Mouse (Mus musculus) neural tube, embryonic 14.5 days (tissue): ENCODE results near the gene Vat1. TPM values are rescaled to one million over a fixed set of nuclear protein-coding genes. Genes with fewer than 3 reads are reported as not detected.

Source experiments
- ATAC-seq: fragments of 200-750 bp; cut with Nextera tagmentation; 2 replicates; pipeline ENCODE4 v1.8.0; 2017; ENCODE audit warnings: low read depth, mild to moderate bottlenecking, moderate TSS enrichment, moderate library complexity
- H3K27ac ChIP-seq: fragments of 300-500 bp; sonication (generic); 2 replicates; pipeline ENCODE4 v1.5.1; 2014; ENCODE audit warnings: low read depth, mild to moderate bottlenecking, control low read depth, low read length, moderate library complexity, mixed read lengths
- H3K27me3 ChIP-seq: fragments of 300-500 bp; sonication (generic); 2 replicates; pipeline ENCODE4 v1.6.1; 2014; ENCODE audit warnings: low read length; ENCODE audit not compliant: control insufficient read depth, insufficient read depth
- H3K36me3 ChIP-seq: fragments of 300-500 bp; sonication (generic); 2 replicates; pipeline ENCODE4 v1.6.1; 2014; ENCODE audit warnings: low read length, mixed read lengths; ENCODE audit not compliant: control insufficient read depth, insufficient read depth
- H3K4me1 ChIP-seq: fragments of 300-500 bp; sonication (generic); 2 replicates; pipeline ENCODE4 v1.6.1; 2014; ENCODE audit warnings: low read length; ENCODE audit not compliant: control insufficient read depth, insufficient read depth
- H3K4me2 ChIP-seq: fragments of 300-500 bp; sonication (generic); 2 replicates; pipeline ENCODE4 v1.6.1; 2014; ENCODE audit warnings: mild to moderate bottlenecking, low read depth, low read length, control low read depth
- H3K4me3 ChIP-seq: fragments of 300-500 bp; sonication (generic); 2 replicates; pipeline ENCODE4 v1.5.1; 2014; ENCODE audit warnings: low read depth, low read length, control low read depth, mixed read lengths
- H3K9ac ChIP-seq: fragments of 300-500 bp; sonication (generic); replicated peaks from 2 replicates; pipeline ENCODE4 v1.6.1; 2014; ENCODE audit warnings: low read depth, mild to moderate bottlenecking, control low read depth, low read length, mixed read lengths
- H3K9me3 ChIP-seq: fragments of 300-500 bp; sonication (generic); 2 replicates; pipeline ENCODE4 v1.6.1; 2016; ENCODE audit warnings: low read length; ENCODE audit not compliant: control insufficient read depth
- WGBS: fragments of 180-500 bp; shearing (Covaris S2); extraction: QIAGEN DNeasy Blood & Tissue Kit; methylation state at CpG from one replicate; pipeline ENCODE4 v1.1.7; 2014; 5-methylcytosine and 5-hydroxymethylcytosine counted together
- polyA plus RNA-seq: library from polyadenylated mRNA; unstranded; fragments of >200 nt; fragmentation: Nextera tagmentation; extraction: Ambion mirVana; gene quantifications from 2 replicates; pipeline ENCODE4 v1.2.1, GENCODE M21; 2014

The Vat1 gene
- polyA plus RNA-seq, 1 experiment from 2014 or later = 90.8 TPM

DNA sequence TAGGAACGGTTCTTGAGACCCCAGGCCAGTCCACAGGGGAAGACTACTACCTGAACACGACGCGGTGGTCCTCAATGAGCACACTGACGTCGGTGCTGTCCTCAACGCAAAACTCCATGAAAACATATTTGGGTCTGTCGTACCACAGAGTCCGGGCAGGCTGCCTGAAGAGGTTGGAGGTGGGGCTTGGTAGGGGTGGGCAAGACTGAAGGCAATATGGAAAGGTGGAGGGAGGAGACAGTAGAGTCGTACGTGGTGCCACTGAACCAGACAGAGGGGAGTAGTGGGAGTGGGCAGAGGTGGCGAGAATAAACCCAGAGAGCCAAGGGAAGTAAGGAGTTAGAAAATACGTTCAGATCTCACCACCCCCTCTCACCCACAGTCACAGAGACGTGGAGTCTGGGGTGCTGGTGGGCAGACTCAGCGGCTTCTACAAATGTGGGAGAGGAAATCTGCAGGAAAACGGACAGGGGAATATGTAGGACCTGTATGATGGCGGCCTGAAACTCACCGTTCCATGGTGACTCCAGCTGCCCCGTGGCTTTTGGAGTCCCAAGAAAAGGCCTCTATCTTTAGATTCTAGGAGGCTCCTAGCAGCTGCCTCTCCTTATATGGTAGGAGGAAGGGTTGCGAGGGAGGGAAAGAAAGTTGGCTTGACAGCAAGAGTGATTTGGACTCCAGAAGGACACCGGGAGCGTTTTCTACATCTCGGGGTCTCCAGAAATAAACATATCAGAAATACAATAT is 41.8 kb downstream of the Vat1 start, which contains the start of gene Gm27029:
Gm27029 (minus strand) TSS at position 692 of the 747 bp plus-strand sequence.
- peak; percentile 36; the same call in 1 of the 2 replicates for ATAC-seq
- Histone ChIP-seq H3K4me1 (peaks cover 22% of the 10 kb centered on the region; the same call in 1 of the 2 replicates), H3K4me2 (peak within 1 kb of the TSS; percentile 82), H3K9ac (peak within 1 kb of the TSS; percentile 71), H3K27me3 (no peaks in the 10 kb centered on the region), H3K9me3 (no peaks in the 10 kb centered on the region), H3K27ac (peak within 1 kb of the TSS; percentile 81), H3K36me3 (0 out of 2 replicates have a peak, but pooled peaks cover under 1% of the 10 kb centered on the region), H3K4me3 (peak within 1 kb of the TSS; percentile 87)
- 8% methylated on average over 23 of the region's 23 CpGs for WGBS

DNA sequence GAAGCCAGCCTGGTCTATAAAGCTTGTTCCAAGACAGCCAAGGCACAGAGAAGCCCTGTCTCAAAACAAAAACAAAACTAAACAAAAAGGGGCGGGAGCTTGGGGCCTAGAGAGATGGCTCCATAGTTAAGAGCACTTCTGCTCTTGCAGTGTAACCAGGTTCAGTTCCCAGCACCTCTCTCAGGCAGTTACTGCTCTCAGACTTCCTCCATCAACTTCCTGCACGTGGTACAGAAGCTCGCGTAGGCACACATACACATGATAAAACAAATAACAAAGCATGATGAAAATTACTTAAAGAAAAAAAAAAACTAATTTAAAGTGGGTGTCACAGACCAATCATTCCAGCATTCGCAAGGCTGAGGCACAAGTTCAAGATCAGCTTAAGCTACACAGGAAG is 45.9 kb downstream of the Vat1 start:
- Histone ChIP-seq H3K9me3 (no peaks in the 10 kb centered on the region), H3K36me3 (no peaks in the 10 kb centered on the region), H3K9ac (no peak overlapping the region), H3K27me3 (no peaks in the 10 kb centered on the region), H3K4me1 (peaks cover 12% of the 10 kb centered on the region; the same call in 1 of the 2 replicates), H3K4me3 (no peak overlapping the region), H3K27ac (no peak overlapping the region), H3K4me2 (no peak overlapping the region)
- 89% methylated on average over 5 of the region's 5 CpGs for WGBS
- ATAC-seq = no peak

DNA sequence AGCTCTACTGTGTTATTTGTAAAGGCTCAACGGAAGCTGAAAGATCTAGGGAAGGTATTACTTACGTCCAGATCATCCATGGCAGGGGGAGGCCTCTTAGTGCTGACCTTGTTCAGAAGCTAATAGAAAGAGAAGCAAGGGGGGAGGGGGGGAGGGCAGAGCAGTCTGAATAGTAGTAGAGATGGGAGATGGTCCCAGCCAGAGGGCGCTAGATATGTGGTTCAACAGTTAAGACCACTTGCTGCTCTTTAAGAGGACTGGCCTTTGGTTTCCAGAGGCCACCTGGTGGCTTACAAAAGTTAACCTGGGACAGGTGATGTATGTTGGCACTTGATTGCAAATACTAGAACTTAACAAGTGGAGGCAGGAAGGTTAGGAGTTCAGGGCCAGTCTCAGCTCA is 46.4 kb downstream of the Vat1 start:
- H3K4me1 ChIP-seq = peaks cover 12% of the 10 kb centered on the region; the same call in 1 of the 2 replicates
- H3K27ac ChIP-seq = no peak overlapping the region
- H3K4me3 ChIP-seq = no peak overlapping the region
- H3K9me3 ChIP-seq = no peaks in the 10 kb centered on the region
- no peak overlapping the region for H3K9ac ChIP-seq
- 49% methylated on average over 3 of the region's 3 CpGs for WGBS
- no peaks in the 10 kb centered on the region for H3K36me3 ChIP-seq
- H3K27me3 ChIP-seq = no peaks in the 10 kb centered on the region
- ATAC-seq = no peak
- H3K4me2 ChIP-seq = no peak overlapping the region

DNA sequence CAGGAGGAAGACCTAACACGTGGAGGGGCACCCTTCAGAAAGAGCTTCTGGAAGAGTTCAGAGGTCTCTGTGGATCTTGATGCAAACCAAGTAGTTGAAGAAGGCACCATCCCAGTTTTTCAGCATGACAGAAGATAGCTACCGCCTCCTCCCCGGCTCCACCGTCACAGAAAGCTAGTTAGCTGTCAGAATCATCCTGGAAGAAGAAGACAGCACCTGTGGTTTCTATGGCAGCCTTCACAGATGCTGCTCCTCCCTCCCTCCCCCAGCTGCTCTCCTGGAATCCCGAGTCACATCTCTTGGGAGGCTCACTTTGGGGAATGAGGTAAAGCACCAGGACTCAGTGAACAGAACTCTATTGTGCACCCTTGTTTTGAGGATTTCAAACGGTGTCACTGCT is 47.0 kb downstream of the Vat1 start:
- ATAC-seq = no peak
- H3K4me1 ChIP-seq = peaks cover 6% of the 10 kb centered on the region; the same call in 1 of the 2 replicates
- H3K4me2 ChIP-seq = no peak overlapping the region
- no peak overlapping the region for H3K4me3 ChIP-seq
- no peaks in the 10 kb centered on the region for H3K36me3 ChIP-seq
- H3K9me3 ChIP-seq = no peaks in the 10 kb centered on the region
- no peak overlapping the region for H3K27ac ChIP-seq
- H3K9ac ChIP-seq = no peak overlapping the region
- WGBS = 61% methylated on average over 6 of the region's 6 CpGs
- no peaks in the 10 kb centered on the region for H3K27me3 ChIP-seq

DNA sequence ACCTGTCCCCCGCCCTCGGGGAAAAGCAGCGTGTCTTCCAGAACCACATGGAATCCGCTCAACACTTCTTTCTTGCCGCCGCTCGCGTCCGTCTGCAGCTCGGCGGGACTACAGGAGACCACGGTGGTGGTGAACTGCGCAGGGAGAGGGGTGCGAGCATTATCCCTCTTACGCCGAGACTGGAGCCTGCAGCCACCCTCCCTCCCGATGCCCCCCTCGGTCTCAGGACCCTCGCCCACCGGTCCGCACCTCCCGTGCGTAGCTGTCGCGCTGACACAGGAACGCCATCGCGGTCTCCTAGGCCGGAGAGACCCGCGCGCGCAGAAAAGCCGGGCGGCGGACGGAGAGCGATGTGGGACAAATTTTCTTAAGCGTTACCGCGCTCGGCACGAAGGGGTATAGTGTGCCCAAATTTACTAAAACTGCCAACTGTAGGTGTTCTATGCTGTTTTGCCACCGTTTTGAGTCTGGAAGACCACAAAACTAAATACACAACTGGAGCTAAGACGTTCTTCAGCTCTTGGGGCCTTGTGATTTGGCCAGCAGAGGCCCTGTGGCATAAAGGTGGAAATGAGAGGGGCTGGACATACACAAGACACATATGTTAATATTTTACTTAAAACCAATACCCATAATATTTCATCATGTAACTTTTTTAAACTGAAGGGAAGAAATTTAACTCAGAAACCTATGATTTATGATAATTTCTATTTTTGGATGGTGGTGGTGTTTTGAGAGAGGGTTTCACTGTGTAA is 48.8 kb downstream of the Vat1 start, which contains the start of gene Aarsd1:
Aarsd1 (minus strand) TSS at position 515 of the 755 bp plus-strand sequence.
- peaks cover 5% of the 10 kb centered on the region; the same call in 1 of the 2 replicates for H3K4me1 ChIP-seq
- peak within 1 kb of the TSS; percentile 77 for H3K4me3 ChIP-seq
- H3K9ac ChIP-seq = peak within 1 kb of the TSS; percentile 74
- under 1% methylated on average over 45 of the region's 45 CpGs for WGBS
- peak; percentile 80 for ATAC-seq
- H3K4me2 ChIP-seq = peak within 1 kb of the TSS; percentile 75
- peak within 1 kb of the TSS; percentile 85 for H3K27ac ChIP-seq
- H3K9me3 ChIP-seq = no peaks in the 10 kb centered on the region
- no peaks in the 10 kb centered on the region for H3K27me3 ChIP-seq
- peaks cover 5% of the 10 kb centered on the region; the same call in 1 of the 2 replicates for H3K36me3 ChIP-seq

GRCm38 (mm10) chr11:101416433-101417100 is 49.5 kb downstream of the Vat1 start:
- peak overlapping the region; percentile 85 for H3K27ac ChIP-seq
- WGBS = 1% methylated on average over 11 of the region's 11 CpGs
- peak; percentile 49; the same call in 1 of the 2 replicates for ATAC-seq
- no peaks in the 10 kb centered on the region for H3K9me3 ChIP-seq
- H3K36me3 ChIP-seq = peaks cover 11% of the 10 kb centered on the region; the same call in 1 of the 2 replicates
- no peaks in the 10 kb centered on the region for H3K27me3 ChIP-seq
- peak overlapping the region; percentile 75 for H3K4me2 ChIP-seq
- peaks cover 5% of the 10 kb centered on the region; the same call in 1 of the 2 replicates for H3K4me1 ChIP-seq
- peak overlapping the region; percentile 77 for H3K4me3 ChIP-seq
- H3K9ac ChIP-seq = peak overlapping the region; percentile 74

DNA sequence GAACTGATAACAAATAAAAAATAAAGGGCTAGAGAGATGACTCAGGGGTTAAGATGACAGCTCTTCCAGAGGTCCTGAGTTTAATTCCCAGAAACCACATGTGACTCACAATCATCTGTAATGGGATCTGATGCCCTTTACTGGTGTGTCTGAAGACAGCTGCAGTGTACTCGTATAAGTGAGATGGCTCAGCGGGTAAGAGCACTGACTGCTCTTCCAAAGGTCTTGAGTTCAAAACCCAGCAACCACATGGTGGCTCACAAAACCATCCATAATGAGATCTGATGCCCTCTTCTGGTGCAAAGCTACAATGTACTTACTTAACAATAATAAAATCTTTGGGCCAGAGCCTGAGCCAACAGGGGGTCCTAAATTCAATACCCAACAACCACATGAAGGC is 50.7 kb downstream of the Vat1 start:
- 87% methylated on average over 2 of the region's 2 CpGs for WGBS
- Histone ChIP-seq H3K9me3 (no peaks in the 10 kb centered on the region), H3K4me1 (peaks cover 5% of the 10 kb centered on the region; the same call in 1 of the 2 replicates), H3K27ac (no peak overlapping the region), H3K9ac (no peak overlapping the region), H3K27me3 (no peaks in the 10 kb centered on the region), H3K4me3 (no peak overlapping the region), H3K36me3 (peaks cover 17% of the 10 kb centered on the region; the same call in 1 of the 2 replicates), H3K4me2 (no peak overlapping the region)
- ATAC-seq = no peak
